Mouse (Mus musculus) cerebellum, postnatal 25 days (tissue): Measurements from ENCODE around the gene Slc35g1.

Experiments used
- DNase-seq, 2 experiments: peaks; one replicate each; pipeline ENCODE4 v3.0.0; 2021; ENCODE audit warnings: mixed read lengths in 2 of 2

Slc35g1 gene

DNA sequence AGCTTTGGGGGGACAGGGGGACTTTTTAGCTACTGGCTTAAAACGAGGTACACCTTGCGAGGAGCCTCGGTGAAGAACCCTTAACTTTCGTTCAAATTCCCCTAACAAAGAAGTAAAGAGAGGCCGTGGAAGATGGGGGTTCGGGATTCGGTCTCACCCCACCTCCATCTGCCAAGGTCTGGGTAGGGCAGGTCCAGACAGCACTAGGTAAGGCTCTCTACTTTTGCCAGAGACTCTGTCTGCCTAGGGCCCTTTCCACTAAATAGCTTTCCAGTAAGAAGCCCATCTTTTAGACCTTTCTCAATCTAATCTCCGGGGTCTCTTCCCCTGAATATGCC lies 822 bp downstream of the Slc35g1 start:
- DNase-seq: peak in 1 of 2 experiments; percentile 14

- no peak for DNase-seq
Observed at GRCm38 (mm10) chr19:38397004-38397403, 1.2 kb downstream of the Slc35g1 start.

- no peak for DNase-seq
Observed at GRCm38 (mm10) chr19:38398966-38399365, 3.2 kb downstream of the Slc35g1 start.

DNA sequence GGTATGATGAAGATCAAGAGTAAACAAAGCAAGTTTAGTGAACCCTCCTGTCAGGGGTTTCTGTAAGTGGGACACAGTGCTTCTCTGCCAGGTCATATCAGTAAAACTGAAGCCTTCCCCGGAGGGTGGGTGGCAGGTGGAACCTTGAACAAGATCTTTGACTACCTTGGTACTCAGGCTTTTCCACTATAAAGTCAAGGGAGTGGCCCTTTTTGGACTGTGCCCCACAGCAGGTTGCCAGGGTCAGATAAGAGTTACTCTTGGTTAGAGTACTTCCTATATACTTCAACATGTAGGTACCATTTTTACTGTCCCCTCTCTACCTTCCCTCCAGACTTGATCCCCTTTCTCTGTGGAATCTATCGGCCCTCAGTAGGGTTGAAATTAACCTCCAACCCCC lies 5.1 kb downstream of the Slc35g1 start:
- DNase-seq: no peak

GRCm38 (mm10) chr19:38401416-38401815 lies 5.6 kb downstream of the Slc35g1 start:
- DNase-seq: no peak

GRCm38 (mm10) chr19:38410357-38411056 lies 14.7 kb downstream of the Slc35g1 start:
- no peak for DNase-seq

GRCm38 (mm10) chr19:38413861-38414260 lies 18.1 kb downstream of the Slc35g1 start:
- DNase-seq: no peak

GRCm38 (mm10) chr19:38418819-38419423 lies 23.1 kb downstream of the Slc35g1 start:
- no peak for DNase-seq

GRCm38 (mm10) chr19:38420751-38421295 lies 25.0 kb downstream of the Slc35g1 start:
- DNase-seq: no peak

DNA sequence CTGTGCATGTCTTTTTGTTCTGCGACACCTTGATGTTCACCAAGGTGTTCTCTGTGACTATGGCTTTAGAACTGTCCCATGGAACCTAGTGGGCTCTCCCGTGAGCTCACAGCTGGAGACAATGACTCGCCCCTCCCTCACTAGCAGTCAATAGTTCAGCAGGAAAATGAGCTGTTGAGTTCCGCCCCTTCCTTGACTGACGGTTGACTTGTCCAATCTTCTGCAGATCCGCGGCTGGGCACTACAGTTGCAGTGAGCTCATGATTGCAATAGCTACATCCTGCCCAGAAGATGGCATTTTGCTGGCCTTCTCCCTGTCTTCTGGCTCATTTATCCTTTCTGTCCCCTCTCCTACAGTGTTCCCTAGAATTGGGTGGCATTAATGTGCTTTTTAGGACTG lies 25.7 kb downstream of the Slc35g1 start:
- DNase-seq: no peak

DNA sequence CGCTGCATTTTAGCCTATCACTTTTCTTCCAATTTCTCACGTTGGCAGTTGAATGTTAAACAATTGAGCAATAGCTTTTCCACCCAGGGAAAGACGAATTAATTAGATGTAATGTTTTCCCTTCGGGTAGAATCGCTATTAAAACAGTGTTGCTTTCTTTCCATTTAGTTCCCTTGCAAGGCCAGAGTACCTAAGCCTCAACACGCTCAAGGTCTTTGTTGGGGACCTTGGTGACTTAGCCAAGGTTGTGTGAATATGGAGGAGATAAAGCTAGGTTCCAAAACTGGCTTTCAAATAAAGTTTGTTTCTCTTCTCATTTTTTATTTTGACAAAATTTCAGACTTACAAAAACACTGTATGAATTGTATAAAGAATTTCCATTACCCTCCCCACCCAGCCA lies 27.1 kb downstream of the Slc35g1 start:
- DNase-seq: no peak

- DNase-seq: peak in 1 of 2 experiments; percentile 3
Observed at GRCm38 (mm10) chr19:38423884-38424283, 28.1 kb downstream of the Slc35g1 start.

DNA sequence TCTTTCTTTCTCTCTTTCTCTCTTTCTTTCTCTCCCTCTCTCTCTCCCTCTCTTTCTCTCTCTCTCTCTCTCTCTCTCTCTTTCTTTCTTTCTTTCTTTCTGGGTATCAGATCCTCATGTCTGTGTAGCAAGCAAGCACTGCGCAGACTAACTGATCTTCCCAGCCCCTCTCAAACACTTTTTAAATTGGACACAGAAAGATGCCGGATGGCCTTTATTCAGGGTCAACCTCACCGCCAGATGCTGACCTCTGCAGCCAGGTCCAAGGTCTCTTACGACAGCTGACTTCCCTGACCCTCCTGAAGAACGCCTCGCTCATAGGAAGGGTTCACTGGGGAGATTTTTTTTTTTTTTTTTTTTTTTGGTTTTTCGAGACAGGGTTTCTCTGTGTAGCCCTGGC lies 28.8 kb downstream of the Slc35g1 start:
- DNase-seq: no peak

DNA sequence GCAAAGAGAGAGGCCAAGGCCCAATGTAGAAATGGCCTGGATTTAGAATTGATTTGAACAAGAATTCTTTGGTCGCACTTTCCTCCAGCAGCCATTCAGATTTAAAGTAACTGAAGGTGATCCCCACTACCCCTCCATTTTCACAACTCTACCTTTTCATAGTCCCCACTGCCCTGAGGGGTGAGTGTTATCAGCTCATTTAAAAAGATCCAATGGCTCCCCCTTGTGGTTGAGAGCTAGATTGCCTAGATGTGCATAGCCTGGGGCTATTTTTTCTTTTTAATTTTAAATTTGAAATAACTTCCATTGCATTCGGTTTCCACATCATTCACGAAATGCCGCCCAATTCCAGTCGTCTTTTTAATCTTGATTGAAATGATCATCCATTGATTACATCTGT lies 33.5 kb downstream of the Slc35g1 start:
- peak; percentile 8 to 36 for DNase-seq

- no peak for DNase-seq
Observed at GRCm38 (mm10) chr19:38430475-38430874, 34.7 kb downstream of the Slc35g1 start.

GRCm38 (mm10) chr19:38431326-38431725 lies 35.5 kb downstream of the Slc35g1 start:
- no peak for DNase-seq

DNA sequence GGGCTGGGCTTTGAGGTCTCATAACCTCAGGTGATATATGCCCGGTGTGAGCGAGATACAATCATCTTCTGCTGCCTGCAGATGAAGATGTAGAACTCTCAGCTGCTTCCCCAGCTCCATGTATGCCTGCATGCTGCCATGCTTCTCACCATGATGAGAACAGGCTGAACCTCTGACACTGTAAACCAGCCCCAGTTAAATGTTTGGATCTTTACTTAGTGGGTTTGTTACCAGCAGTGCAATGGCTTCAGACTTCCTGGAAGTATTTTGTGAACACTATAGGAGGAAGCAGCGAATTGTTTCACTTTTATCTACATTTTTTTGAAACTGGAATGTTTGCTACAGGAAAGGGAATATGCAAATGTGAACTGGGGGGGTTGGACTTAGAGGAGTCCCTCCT lies 36.2 kb downstream of the Slc35g1 start:
- DNase-seq: no peak

GRCm38 (mm10) chr19:38433381-38433780 lies 37.6 kb downstream of the Slc35g1 start:
- DNase-seq: no peak

GRCm38 (mm10) chr19:38435221-38435620 lies 39.4 kb downstream of the Slc35g1 start:
- DNase-seq: no peak

DNA sequence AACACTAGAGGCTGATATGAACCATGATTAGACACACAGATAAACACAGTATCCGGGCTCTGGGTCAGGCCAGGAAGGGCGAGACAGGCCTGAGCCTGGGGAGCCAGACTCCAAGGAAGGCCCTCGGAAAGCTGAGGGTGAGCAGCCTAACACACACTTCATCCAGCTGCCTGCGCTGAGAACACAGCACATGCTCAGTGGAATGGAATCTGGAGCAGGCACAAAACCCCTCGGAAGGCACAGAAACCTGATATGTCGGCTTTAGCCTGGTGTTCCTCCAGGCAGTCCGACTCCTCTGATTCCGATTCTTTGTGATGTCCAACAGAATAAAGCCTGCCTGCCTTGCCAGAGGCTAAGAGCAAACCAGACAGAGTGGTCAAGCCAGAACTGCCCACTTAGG lies 46.1 kb downstream of the Slc35g1 start:
- no peak for DNase-seq

- no peak for DNase-seq
Observed at GRCm38 (mm10) chr19:38445758-38446157, 50.0 kb downstream of the Slc35g1 start.
